Comparison of ENCODE assay signal across 9 mouse cellular contexts in genomic region chr14:32482061-32482460, GRCm38 (mm10). TPM values are rescaled to one million over a fixed set of nuclear protein-coding genes. Genes with fewer than 3 reads are reported as not detected.
DNase-seq lines count a peak whose midpoint lies in the region; ATAC-seq lines count a peak whose summit lies in the region.
"Had no signal": no experiment of that assay in that cellular context is flagged by ENCODE, and none has a peak within 500 bp of the region (broad histone marks: within the 10 kb centered on the region; RNA-seq: fewer than 3 reads in every experiment).

No protein-coding gene starts in this region.

- DNase-seq in cerebellum, adult 11-12 months, result no peak
- DNase-seq in midbrain, embryonic 14.5 days, result peak; percentile 88
- no peak for DNase-seq in midbrain, embryonic 10.5 days (ENCODE audit: low spot score)
- peak; percentile 72 for DNase-seq in embryo, embryonic 10 days (ENCODE audit: low spot score)
- no peak for DNase-seq in left cerebral cortex, postnatal 4 days
- no peak for DNase-seq in right cerebral cortex, postnatal 14 days

- WGBS in midbrain, embryonic 14.5 days, result 11% methylated on average over 3 of the region's 3 CpGs
- WGBS in midbrain, embryonic 10.5 days, result 13% methylated on average over 3 of the region's 3 CpGs

- H3K36me3 ChIP-seq in midbrain, embryonic 14.5 days (ENCODE audit: control insufficient read depth, insufficient read depth, low read length), result no peaks in the 10 kb centered on the region
- no peaks in the 10 kb centered on the region for H3K36me3 ChIP-seq in midbrain, embryonic 10.5 days
- H3K36me3 ChIP-seq: hindbrain, embryonic 15.5 days had no signal

- H3K9ac ChIP-seq in midbrain, embryonic 14.5 days (replicated peaks; ENCODE audit: low read length), result no peak overlapping the region
- H3K9ac ChIP-seq: hindbrain, embryonic 15.5 days had no signal

- intact Hi-C loops in left cerebral cortex, postnatal 4 days (cut with DNase I), result loop anchor here (2.0 kb wide), 1 partner anchor 253 kb away; no protein-coding TSS in a partner anchor

- no peaks in the 10 kb centered on the region for H3K4me1 ChIP-seq in midbrain, embryonic 14.5 days (ENCODE audit: control insufficient read depth, insufficient read depth, low read length)
- no peaks in the 10 kb centered on the region for H3K4me1 ChIP-seq in midbrain, embryonic 10.5 days
- H3K4me1 ChIP-seq: hindbrain, embryonic 15.5 days had no signal

- no peak overlapping the region for H3K4me3 ChIP-seq in midbrain, embryonic 14.5 days (replicated peaks; ENCODE audit: low read depth, low read length)
- H3K4me3 ChIP-seq in midbrain, embryonic 10.5 days, result no peak overlapping the region
- H3K4me3 ChIP-seq: hindbrain, embryonic 15.5 days had no signal

- no peaks in the 10 kb centered on the region for H3K27me3 ChIP-seq in midbrain, embryonic 14.5 days (ENCODE audit: control insufficient read depth, insufficient read depth, low read length)
- no peaks in the 10 kb centered on the region for H3K27me3 ChIP-seq in midbrain, embryonic 10.5 days (ENCODE audit: low read depth, poor library complexity, severe bottlenecking)
- H3K27me3 ChIP-seq: hindbrain, embryonic 15.5 days had no signal

- no peak overlapping the region for H3K27ac ChIP-seq in midbrain, embryonic 14.5 days (replicated peaks; ENCODE audit: low read depth, low read length)
- no peak overlapping the region for H3K27ac ChIP-seq in midbrain, embryonic 10.5 days (replicated peaks)
- H3K27ac ChIP-seq: hindbrain, embryonic 15.5 days had no signal

- H3K9me3 ChIP-seq in midbrain, embryonic 14.5 days (ENCODE audit: control insufficient read depth, low read length), result no peaks in the 10 kb centered on the region
- no peaks in the 10 kb centered on the region for H3K9me3 ChIP-seq in midbrain, embryonic 10.5 days (replicated peaks)
- H3K9me3 ChIP-seq: hindbrain, embryonic 15.5 days had no signal

- 0 out of 2 replicates have a peak, but pooled peaks have one; percentile 38 for ATAC-seq in cerebellum, adult (ENCODE audit: insufficient number of reproducible peaks, low FRiP score, low TSS enrichment)
- no peak for ATAC-seq in midbrain, embryonic 14.5 days (ENCODE audit: low FRiP score, low TSS enrichment)
- peak; percentile 84 for ATAC-seq in megakaryocyte progenitor cell, adult 5-6 weeks (replicated peaks; ENCODE audit: poor library complexity)

- H3K4me2 ChIP-seq in midbrain, embryonic 14.5 days (ENCODE audit: low read length), result no peak overlapping the region
- H3K4me2 ChIP-seq: hindbrain, embryonic 15.5 days had no signal

RNA-seq across cellular contexts. Expression of gene Chat, which starts 16.3 kb away (rescaled TPM):
- polyA plus RNA-seq in midbrain, embryonic 14.5 days (2014; fragmentation: Nextera tagmentation; extraction: Ambion mirVana), result 0.14 and 0.26 TPM in 2 replicates
- polyA plus RNA-seq in midbrain, embryonic 10.5 days (2016; fragmentation: Nextera tagmentation; extraction: Ambion mirVana), result 0.07 and 0.10 TPM in 2 replicates
- not detected in 2 replicates for total RNA-seq in megakaryocyte progenitor cell, adult 5-6 weeks (2015)
- total RNA-seq in megakaryocyte progenitor cell, adult 5-6 weeks (2017), result not detected in 2 replicates
- total RNA-seq in left cerebral cortex, postnatal 4 days (2021), result under 1 TPM in 1 of 2 experiments, not detected in 1; 0.60 TPM

RNA-seq across cellular contexts. Expression of gene Slc18a3, which starts 17.4 kb away (rescaled TPM):
- polyA plus RNA-seq in midbrain, embryonic 14.5 days (2014; fragmentation: Nextera tagmentation; extraction: Ambion mirVana), result 1.9 and 2.3 TPM in 2 replicates
- 0.41 and 0.77 TPM in 2 replicates for polyA plus RNA-seq in midbrain, embryonic 10.5 days (2016; fragmentation: Nextera tagmentation; extraction: Ambion mirVana)
- not detected in 2 replicates for total RNA-seq in megakaryocyte progenitor cell, adult 5-6 weeks (2015)
- not detected in 2 replicates for total RNA-seq in megakaryocyte progenitor cell, adult 5-6 weeks (2017)
- 1 to 10 TPM in 1 of 2 experiments, under 1 TPM in 1; 0.60 to 1.0 TPM for total RNA-seq in left cerebral cortex, postnatal 4 days (2021)

RNA-seq across cellular contexts. Expression of gene Ercc6, which starts 31.3 kb away (rescaled TPM):
- 24.2 and 31.8 TPM in 2 replicates for polyA plus RNA-seq in midbrain, embryonic 14.5 days (2014; fragmentation: Nextera tagmentation; extraction: Ambion mirVana)
- 26.0 and 27.8 TPM in 2 replicates for polyA plus RNA-seq in midbrain, embryonic 10.5 days (2016; fragmentation: Nextera tagmentation; extraction: Ambion mirVana)
- 18.2 and 21.2 TPM in 2 replicates for total RNA-seq in megakaryocyte progenitor cell, adult 5-6 weeks (2015)
- total RNA-seq in megakaryocyte progenitor cell, adult 5-6 weeks (2017), result 19.9 and 27.7 TPM in 2 replicates
- total RNA-seq in left cerebral cortex, postnatal 4 days (2021), result 10 to 100 TPM; 27.9 to 29.0 TPM

Comparison
In these comparisons a context has a peak if more than half of its experiments do, and no peak if none do; other contexts are left out.
1. DNase-seq: peak in midbrain, embryonic 14.5 days (single experiment) and embryo, embryonic 10 days (single experiment); none in cerebellum, adult 11-12 months (single experiment), midbrain, embryonic 10.5 days (single experiment), left cerebral cortex, postnatal 4 days (single experiment) and right cerebral cortex, postnatal 14 days (single experiment).